ENCODE assay signal across 8 mouse cellular contexts in the genomic region with DNA sequence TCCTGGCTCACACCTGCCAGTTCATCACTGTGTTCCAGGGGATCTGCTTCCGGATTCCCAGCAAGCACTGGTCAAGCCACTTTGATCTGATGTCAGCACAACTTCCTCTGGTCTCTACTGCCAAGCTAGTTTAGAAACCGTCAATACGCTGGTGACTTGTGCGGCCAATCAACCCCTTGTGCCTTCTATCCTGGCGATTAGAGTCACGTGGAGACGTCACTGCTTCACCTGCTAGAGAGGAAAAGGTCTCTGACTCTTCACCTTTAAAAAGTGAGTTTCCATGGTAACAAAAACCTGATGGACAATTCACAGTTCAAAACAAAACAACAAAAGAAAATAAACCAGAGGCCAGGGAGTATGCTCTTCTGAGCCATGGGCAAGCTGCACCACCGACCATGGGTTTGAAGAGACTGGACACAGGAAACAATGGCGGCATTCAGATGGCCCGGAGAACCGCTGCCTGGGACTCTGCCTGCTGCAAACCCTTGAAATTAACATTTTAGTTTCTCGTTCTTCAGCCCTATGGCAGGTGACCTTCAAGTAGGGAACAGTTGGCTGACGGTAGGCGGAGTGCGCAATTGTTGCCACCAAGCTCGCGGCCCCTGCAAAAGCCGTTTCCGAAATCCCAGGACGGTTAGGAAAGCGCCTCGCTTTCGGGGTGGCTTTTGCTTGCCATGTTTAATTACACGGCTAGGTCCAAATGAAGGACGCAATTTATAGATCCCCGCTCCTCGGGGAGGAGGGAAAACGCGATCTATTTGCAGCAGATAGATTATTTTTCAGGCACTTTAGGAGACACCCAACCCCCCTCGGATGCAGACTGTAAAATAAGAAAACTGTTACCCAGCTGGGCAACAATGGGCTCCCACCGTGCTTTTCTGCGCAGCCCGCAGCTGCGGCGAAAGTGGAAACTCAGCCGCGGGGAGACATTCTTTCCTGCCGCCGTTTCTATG.
DNase-seq lines count a peak whose midpoint lies in the region; ATAC-seq lines count a peak whose summit lies in the region.
"Had no signal": no experiment of that assay in that cellular context is flagged by ENCODE, and none has a peak within 500 bp of the region (broad histone marks: within the 10 kb centered on the region; RNA-seq: fewer than 3 reads in every experiment).

No protein-coding gene starts in this region.

- no peak overlapping the region for H3K9ac ChIP-seq in lung, embryonic 15.5 days
- no peak overlapping the region for H3K9ac ChIP-seq in embryonic facial prominence, embryonic 14.5 days (ENCODE audit: low read depth, low read length)
- H3K9ac ChIP-seq in intestine, embryonic 16.5 days (ENCODE audit: low read depth, low read length), result peak overlapping the region; percentile 4; the same call in 1 of the 2 replicates
- H3K9ac ChIP-seq in stomach, embryonic 14.5 days (replicated peaks; ENCODE audit: low read depth, low read length), result no peak overlapping the region
- H3K9ac ChIP-seq: liver, embryonic 14.5 days had no signal

- H3K4me3 ChIP-seq in lung, embryonic 15.5 days, result peak overlapping the region; percentile 29
- H3K4me3 ChIP-seq in embryonic facial prominence, embryonic 14.5 days (ENCODE audit: low read depth, low read length), result peak overlapping the region; percentile 27
- peak overlapping the region; percentile 27 for H3K4me3 ChIP-seq in intestine, embryonic 16.5 days (ENCODE audit: low read length)
- H3K4me3 ChIP-seq in stomach, embryonic 14.5 days (ENCODE audit: low read depth, low read length), result peak overlapping the region; percentile 18

- peaks cover 66% of the 10 kb centered on the region for H3K27me3 ChIP-seq in lung, embryonic 15.5 days
- peaks cover 76% of the 10 kb centered on the region for H3K27me3 ChIP-seq in embryonic facial prominence, embryonic 14.5 days (replicated peaks; ENCODE audit: control insufficient read depth, insufficient read depth, low read length)
- H3K27me3 ChIP-seq in intestine, embryonic 16.5 days (replicated peaks; ENCODE audit: control insufficient read depth, insufficient read depth, low read length), result peaks cover 35% of the 10 kb centered on the region
- peaks cover 14% of the 10 kb centered on the region for H3K27me3 ChIP-seq in stomach, embryonic 14.5 days (ENCODE audit: control insufficient read depth, insufficient read depth, low read length)

- no peak for DNase-seq in lung, postnatal 4 days
- no peak for DNase-seq in embryonic facial prominence, embryonic 14.5 days (ENCODE audit: low spot score)
- no peak for DNase-seq in urinary bladder, postnatal 14 days (ENCODE audit: low spot score)

- H3K4me2 ChIP-seq in lung, embryonic 15.5 days, result peak overlapping the region; percentile 60
- peak overlapping the region; percentile 48 for H3K4me2 ChIP-seq in embryonic facial prominence, embryonic 14.5 days (ENCODE audit: low read depth, low read length)
- H3K4me2 ChIP-seq in intestine, embryonic 16.5 days (ENCODE audit: low read depth, low read length), result peak overlapping the region; percentile 48
- peak overlapping the region; percentile 44 for H3K4me2 ChIP-seq in stomach, embryonic 14.5 days (replicated peaks; ENCODE audit: low read depth, low read length)

- 8% methylated on average over 39 of the region's 39 CpGs for WGBS in lung, embryonic 15.5 days
- WGBS in embryonic facial prominence, embryonic 14.5 days, result 9% methylated on average over 39 of the region's 39 CpGs
- 9% methylated on average over 39 of the region's 39 CpGs for WGBS in intestine, embryonic 16.5 days
- WGBS in stomach, embryonic 14.5 days, result 10% methylated on average over 39 of the region's 39 CpGs

- no peaks in the 10 kb centered on the region for H3K36me3 ChIP-seq in lung, embryonic 15.5 days
- no peaks in the 10 kb centered on the region for H3K36me3 ChIP-seq in embryonic facial prominence, embryonic 14.5 days (ENCODE audit: control insufficient read depth, insufficient read depth, low read length)
- H3K36me3 ChIP-seq in intestine, embryonic 16.5 days (ENCODE audit: control insufficient read depth, insufficient read depth, low read length), result no peaks in the 10 kb centered on the region
- no peaks in the 10 kb centered on the region for H3K36me3 ChIP-seq in stomach, embryonic 14.5 days (ENCODE audit: control insufficient read depth, insufficient read depth, low read length)

- no peaks in the 10 kb centered on the region for H3K9me3 ChIP-seq in lung, embryonic 15.5 days
- H3K9me3 ChIP-seq in embryonic facial prominence, embryonic 14.5 days (ENCODE audit: control insufficient read depth, low read length), result peaks cover 7% of the 10 kb centered on the region; the same call in 1 of the 2 replicates
- no peaks in the 10 kb centered on the region for H3K9me3 ChIP-seq in intestine, embryonic 16.5 days (ENCODE audit: control insufficient read depth, low read length)
- no peaks in the 10 kb centered on the region; the same call in 1 of the 2 replicates for H3K9me3 ChIP-seq in stomach, embryonic 14.5 days (ENCODE audit: control insufficient read depth, low read depth, low read length)

- H3K4me1 ChIP-seq in lung, embryonic 15.5 days, result 0 out of 2 replicates have a peak, but pooled peaks cover 7% of the 10 kb centered on the region
- H3K4me1 ChIP-seq in embryonic facial prominence, embryonic 14.5 days (ENCODE audit: control insufficient read depth, insufficient read depth, low read length), result no peaks in the 10 kb centered on the region
- 0 out of 2 replicates have a peak, but pooled peaks cover 3% of the 10 kb centered on the region for H3K4me1 ChIP-seq in intestine, embryonic 16.5 days (ENCODE audit: control insufficient read depth, insufficient read depth, low read length)
- H3K4me1 ChIP-seq in stomach, embryonic 14.5 days (ENCODE audit: control insufficient read depth, insufficient read depth, low read length), result no peaks in the 10 kb centered on the region

- no peak overlapping the region for H3K27ac ChIP-seq in lung, embryonic 15.5 days
- no peak overlapping the region for H3K27ac ChIP-seq in embryonic facial prominence, embryonic 14.5 days (replicated peaks; ENCODE audit: low read depth, low read length)
- H3K27ac ChIP-seq in intestine, embryonic 16.5 days (ENCODE audit: low read length), result no peak overlapping the region
- H3K27ac ChIP-seq in stomach, embryonic 14.5 days (ENCODE audit: low read length), result no peak overlapping the region
- H3K27ac ChIP-seq: liver, embryonic 14.5 days had no signal

- no peak for ATAC-seq in lung, embryonic 15.5 days (ENCODE audit: borderline replicate concordance, extremely low read depth, low FRiP score, low TSS enrichment)
- ATAC-seq in embryonic facial prominence, embryonic 14.5 days (ENCODE audit: low read depth), result no peak
- ATAC-seq in intestine, embryonic 16.5 days, result no peak
- ATAC-seq in stomach, embryonic 14.5 days (ENCODE audit: insufficient number of reproducible peaks, insufficient read depth, low FRiP score, low read depth), result no peak
- ATAC-seq in activated CD4-positive, CD25-positive, alpha-beta regulatory T cell, adult 4 months, result no peak
